Mouse (Mus musculus): ENCODE measurements around the gene 2810021J22Rik. TPM values are rescaled to one million over a fixed set of nuclear protein-coding genes. Genes with fewer than 3 reads are reported as not detected.
A peak's percentile ranks its signal among the peaks of the same experiment; 100 is the strongest.

The 2810021J22Rik gene
- polyA plus RNA-seq, 1 experiment from 2014 or later, result 13.9 TPM

GRCm38 (mm10) chr11:58904838-58905237 lies 37.8 kb downstream of the 2810021J22Rik start:
- H3K4me2 ChIP-seq (ENCODE audit: low read length), result no peak overlapping the region

GRCm38 (mm10) chr11:58913776-58914175 lies 46.8 kb downstream of the 2810021J22Rik start:
- no peak overlapping the region for H3K9ac ChIP-seq (ENCODE audit: low read depth, low read length)
- H3K27ac ChIP-seq (ENCODE audit: low read length), result no peak overlapping the region
- no peak for ATAC-seq
- 100% methylated on average over 1 of the region's 1 CpGs for WGBS
- no peak overlapping the region for H3K4me2 ChIP-seq (ENCODE audit: low read length)
- H3K4me1 ChIP-seq (ENCODE audit: control insufficient read depth, insufficient read depth, low read length), result peaks cover 4% of the 10 kb centered on the region
- no peaks in the 10 kb centered on the region for H3K27me3 ChIP-seq (ENCODE audit: control insufficient read depth, insufficient read depth, low read depth, low read length)
- no peaks in the 10 kb centered on the region for H3K9me3 ChIP-seq (replicated peaks; ENCODE audit: control insufficient read depth, low read length, poor library complexity, severe bottlenecking)
- no peak overlapping the region for H3K4me3 ChIP-seq (ENCODE audit: low read depth, low read length)
- H3K36me3 ChIP-seq (ENCODE audit: control insufficient read depth, insufficient read depth, low read length), result no peaks in the 10 kb centered on the region

More at GRCm38 (mm10) chr11:58904838-58905237, 37.8 kb downstream of the 2810021J22Rik start:
- no peaks in the 10 kb centered on the region for H3K9me3 ChIP-seq (replicated peaks; ENCODE audit: control insufficient read depth, low read length, poor library complexity, severe bottlenecking)
- H3K4me1 ChIP-seq (ENCODE audit: control insufficient read depth, insufficient read depth, low read length), result peaks cover 15% of the 10 kb centered on the region
- H3K4me3 ChIP-seq (ENCODE audit: low read depth, low read length), result no peak overlapping the region
- WGBS, result 44% methylated on average over 6 of the region's 6 CpGs
- no peak for ATAC-seq
- no peaks in the 10 kb centered on the region for H3K27me3 ChIP-seq (ENCODE audit: control insufficient read depth, insufficient read depth, low read depth, low read length)
- no peak overlapping the region for H3K27ac ChIP-seq (ENCODE audit: low read length)
- H3K36me3 ChIP-seq (ENCODE audit: control insufficient read depth, insufficient read depth, low read length), result peaks cover 2% of the 10 kb centered on the region; the same call in 1 of the 2 replicates
- no peak overlapping the region for H3K9ac ChIP-seq (ENCODE audit: low read depth, low read length)

GRCm38 (mm10) chr11:58914461-58915028 lies 47.5 kb downstream of the 2810021J22Rik start:
- Histone ChIP-seq H3K9ac (ENCODE audit: low read depth, low read length) (peak overlapping the region; percentile 45; the same call in 1 of the 2 replicates), H3K4me1 (ENCODE audit: control insufficient read depth, insufficient read depth, low read length) (peaks cover 4% of the 10 kb centered on the region), H3K36me3 (ENCODE audit: control insufficient read depth, insufficient read depth, low read length) (no peaks in the 10 kb centered on the region), H3K27ac (ENCODE audit: low read length) (no peak overlapping the region), H3K4me2 (ENCODE audit: low read length) (peak overlapping the region; percentile 68), H3K9me3 (replicated peaks; ENCODE audit: control insufficient read depth, low read length, poor library complexity, severe bottlenecking) (no peaks in the 10 kb centered on the region), H3K27me3 (ENCODE audit: control insufficient read depth, insufficient read depth, low read depth, low read length) (no peaks in the 10 kb centered on the region), H3K4me3 (ENCODE audit: low read depth, low read length) (peak overlapping the region; percentile 30)
- 17% methylated on average over 17 of the region's 17 CpGs for WGBS
- ATAC-seq, result no peak; the same call in 1 of the 2 replicates

- WGBS, result 55% methylated on average over 14 of the region's 14 CpGs
- Histone ChIP-seq H3K4me2 (ENCODE audit: low read length) (no peak overlapping the region), H3K36me3 (ENCODE audit: control insufficient read depth, insufficient read depth, low read length) (no peaks in the 10 kb centered on the region), H3K9ac (ENCODE audit: low read depth, low read length) (no peak overlapping the region), H3K4me3 (ENCODE audit: low read depth, low read length) (no peak overlapping the region), H3K27ac (ENCODE audit: low read length) (no peak overlapping the region), H3K9me3 (replicated peaks; ENCODE audit: control insufficient read depth, low read length, poor library complexity, severe bottlenecking) (no peaks in the 10 kb centered on the region), H3K4me1 (ENCODE audit: control insufficient read depth, insufficient read depth, low read length) (peaks cover 4% of the 10 kb centered on the region), H3K27me3 (ENCODE audit: control insufficient read depth, insufficient read depth, low read depth, low read length) (no peaks in the 10 kb centered on the region)
- ATAC-seq, result no peak
Measured at GRCm38 (mm10) chr11:58916879-58917744, 50.1 kb downstream of the 2810021J22Rik start.

GRCm38 (mm10) chr11:58917745-58918366 lies 50.8 kb downstream of the 2810021J22Rik start, which contains the start of gene Btnl10:
Btnl10 (plus strand) TSS chr11:58917908.
- Histone ChIP-seq H3K9ac (ENCODE audit: low read depth, low read length) (no peak within 1 kb of the TSS), H3K4me3 (ENCODE audit: low read depth, low read length) (no peak within 1 kb of the TSS), H3K36me3 (ENCODE audit: control insufficient read depth, insufficient read depth, low read length) (no peaks in the 10 kb centered on the region), H3K9me3 (replicated peaks; ENCODE audit: control insufficient read depth, low read length, poor library complexity, severe bottlenecking) (no peaks in the 10 kb centered on the region), H3K4me1 (ENCODE audit: control insufficient read depth, insufficient read depth, low read length) (peaks cover 4% of the 10 kb centered on the region), H3K27me3 (ENCODE audit: control insufficient read depth, insufficient read depth, low read depth, low read length) (no peaks in the 10 kb centered on the region), H3K4me2 (ENCODE audit: low read length) (no peak within 1 kb of the TSS), H3K27ac (ENCODE audit: low read length) (no peak within 1 kb of the TSS)
- 86% methylated on average over 12 of the region's 12 CpGs for WGBS
- ATAC-seq, result no peak

GRCm38 (mm10) chr11:58918759-58919158 lies 51.7 kb downstream of the 2810021J22Rik start:
- Histone ChIP-seq H3K9ac (ENCODE audit: low read depth, low read length) (no peak overlapping the region), H3K4me2 (ENCODE audit: low read length) (no peak overlapping the region), H3K4me1 (ENCODE audit: control insufficient read depth, insufficient read depth, low read length) (peaks cover 4% of the 10 kb centered on the region), H3K9me3 (replicated peaks; ENCODE audit: control insufficient read depth, low read length, poor library complexity, severe bottlenecking) (no peaks in the 10 kb centered on the region), H3K27ac (ENCODE audit: low read length) (no peak overlapping the region), H3K27me3 (ENCODE audit: control insufficient read depth, insufficient read depth, low read depth, low read length) (no peaks in the 10 kb centered on the region), H3K36me3 (ENCODE audit: control insufficient read depth, insufficient read depth, low read length) (no peaks in the 10 kb centered on the region), H3K4me3 (ENCODE audit: low read depth, low read length) (no peak overlapping the region)
- ATAC-seq, result no peak
- WGBS, result 71% methylated on average over 5 of the region's 5 CpGs

GRCm38 (mm10) chr11:58922420-58922819 lies 55.4 kb downstream of the 2810021J22Rik start:
- Histone ChIP-seq H3K36me3 (ENCODE audit: control insufficient read depth, insufficient read depth, low read length) (no peaks in the 10 kb centered on the region), H3K4me2 (ENCODE audit: low read length) (no peak overlapping the region), H3K27ac (ENCODE audit: low read length) (no peak overlapping the region), H3K4me3 (ENCODE audit: low read depth, low read length) (no peak overlapping the region), H3K9ac (ENCODE audit: low read depth, low read length) (no peak overlapping the region), H3K27me3 (ENCODE audit: control insufficient read depth, insufficient read depth, low read depth, low read length) (no peaks in the 10 kb centered on the region), H3K9me3 (replicated peaks; ENCODE audit: control insufficient read depth, low read length, poor library complexity, severe bottlenecking) (no peaks in the 10 kb centered on the region), H3K4me1 (ENCODE audit: control insufficient read depth, insufficient read depth, low read length) (no peaks in the 10 kb centered on the region)
- no peak for ATAC-seq
- 87% methylated on average over 9 of the region's 9 CpGs for WGBS

- H3K4me1 ChIP-seq (ENCODE audit: control insufficient read depth, insufficient read depth, low read length), result no peaks in the 10 kb centered on the region
- H3K4me3 ChIP-seq (ENCODE audit: low read depth, low read length), result no peak overlapping the region
- H3K36me3 ChIP-seq (ENCODE audit: control insufficient read depth, insufficient read depth, low read length), result peaks cover 3% of the 10 kb centered on the region
- no peak for ATAC-seq
- whole genome bisulfite sequencing, result 82% methylated on average over 2 of the region's 3 CpGs
- no peak overlapping the region for H3K4me2 ChIP-seq (ENCODE audit: low read length)
- no peak overlapping the region for H3K27ac ChIP-seq (ENCODE audit: low read length)
- no peaks in the 10 kb centered on the region for H3K27me3 ChIP-seq (ENCODE audit: control insufficient read depth, insufficient read depth, low read depth, low read length)
- H3K9ac ChIP-seq (ENCODE audit: low read depth, low read length), result no peak overlapping the region
- H3K9me3 ChIP-seq (replicated peaks; ENCODE audit: control insufficient read depth, low read length, poor library complexity, severe bottlenecking), result no peaks in the 10 kb centered on the region
Measured at GRCm38 (mm10) chr11:58926651-58927050, 59.6 kb downstream of the 2810021J22Rik start.

- H3K27ac ChIP-seq (ENCODE audit: low read length), result no peak overlapping the region
- H3K9me3 ChIP-seq (replicated peaks; ENCODE audit: control insufficient read depth, low read length, poor library complexity, severe bottlenecking), result no peaks in the 10 kb centered on the region
- no peak for ATAC-seq
- no peak overlapping the region for H3K4me2 ChIP-seq (ENCODE audit: low read length)
- H3K36me3 ChIP-seq (ENCODE audit: control insufficient read depth, insufficient read depth, low read length), result peaks cover 7% of the 10 kb centered on the region
- no peak overlapping the region for H3K9ac ChIP-seq (ENCODE audit: low read depth, low read length)
- no peaks in the 10 kb centered on the region for H3K4me1 ChIP-seq (ENCODE audit: control insufficient read depth, insufficient read depth, low read length)
- no peaks in the 10 kb centered on the region for H3K27me3 ChIP-seq (ENCODE audit: control insufficient read depth, insufficient read depth, low read depth, low read length)
- 73% methylated on average over 2 of the region's 2 CpGs for WGBS
- no peak overlapping the region for H3K4me3 ChIP-seq (ENCODE audit: low read depth, low read length)
Measured at GRCm38 (mm10) chr11:58927053-58927452, 60.0 kb downstream of the 2810021J22Rik start.

Data from midbrain, embryonic 16.5 days (tissue).